Mouse (Mus musculus) B cell, adult (primary cell): Measurements from ENCODE around the gene Olfr518. TPM values are rescaled to one million over a fixed set of nuclear protein-coding genes. Genes with fewer than 3 reads are reported as not detected.

Source experiments
- total RNA-seq: library from RNA; stranded (reverse); gene quantifications from 4 replicates; pipeline ENCODE4 v1.2.4, GENCODE M21; 2023; ENCODE audit not compliant: inconsistent age

Olfr518 gene
- total RNA-seq = not detected in 4 replicates

GRCm38 (mm10) chr7:108884906-108885305 is at the start of gene Olfr518:
Olfr518 (minus strand) TSS chr7:108885006.

GRCm38 (mm10) chr7:108933794-108934731 is 49.3 kb upstream of the Olfr518 start, which contains the start of gene Eif3f:
Eif3f (plus strand) TSS chr7:108934417.

GRCm38 (mm10) chr7:108929726-108930393 is 45.1 kb upstream of the Olfr518 start, which contains the start of gene Nlrp10:
Nlrp10 (minus strand) TSS chr7:108930178.

GRCm38 (mm10) chr7:108894320-108894719 is 9.5 kb upstream of the Olfr518 start, which contains the start of gene Olfr519:
Olfr519 (minus strand) TSS chr7:108894420.

GRCm38 (mm10) chr7:108872279-108872678 is 12.5 kb downstream of the Olfr518 start, which contains the start of gene Olfr517:
Olfr517 (minus strand) TSS chr7:108872379.

GRCm38 (mm10) chr7:108850429-108850828 is 34.4 kb downstream of the Olfr518 start, which contains the start of gene Olfr516:
Olfr516 (minus strand) TSS chr7:108850529.

Other genes with a start within 250 kb of the Olfr518 start
- not detected in 4 replicates for gene Olfr509, start 233.1 kb downstream of the Olfr518 start, total RNA-seq
- not detected in 4 replicates for gene Olfr510, start 218.6 kb downstream of the Olfr518 start, total RNA-seq
- not detected in 4 replicates for gene Olfr512, start 171.7 kb downstream of the Olfr518 start, total RNA-seq
- not detected in 4 replicates for gene Olfr513, start 134.0 kb downstream of the Olfr518 start, total RNA-seq
- gene Olfr514, start 59.0 kb downstream of the Olfr518 start, total RNA-seq = not detected in 4 replicates
- gene Olfr516, start 34.5 kb downstream of the Olfr518 start, total RNA-seq = not detected in 4 replicates
- not detected in 4 replicates for gene Olfr517, start 12.6 kb downstream of the Olfr518 start, total RNA-seq
- not detected in 4 replicates for gene Olfr519, start 9.4 kb upstream of the Olfr518 start, total RNA-seq
- gene Nlrp10, start 45.2 kb upstream of the Olfr518 start, total RNA-seq = 3.1 to 4.1 TPM (median 3.8 TPM) in 4 replicates
- 257 to 279 TPM (median 260 TPM) in 4 replicates for gene Eif3f, start 49.4 kb upstream of the Olfr518 start, total RNA-seq
- 2.5 to 3.9 TPM (median 3.3 TPM) in 4 replicates for gene Tub, start 65.3 kb upstream of the Olfr518 start, total RNA-seq
- gene Ric3, start 198.3 kb upstream of the Olfr518 start, total RNA-seq = 0.22 to 0.48 TPM (median 0.35 TPM) in 4 replicates